Mouse (Mus musculus): ENCODE data around the gene Rnf138rt1.

DNA sequence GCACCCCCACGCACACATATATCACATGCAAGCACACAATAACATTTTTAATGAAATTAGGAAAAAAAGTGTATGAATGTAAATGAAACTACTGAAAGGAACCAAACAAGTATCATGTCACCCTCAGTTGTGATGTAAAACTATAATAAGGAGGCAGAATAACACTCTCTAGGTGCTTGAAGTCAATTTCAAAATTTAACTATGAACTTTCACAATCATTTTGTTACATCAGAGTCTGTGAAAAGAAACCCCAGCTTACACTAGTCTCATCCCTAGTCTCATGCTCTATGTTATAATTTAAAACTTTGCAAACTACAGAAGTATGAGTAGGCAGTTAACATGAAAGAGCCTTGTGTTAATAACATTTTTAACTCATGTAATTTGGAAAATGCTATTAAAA lies 27.0 kb downstream of the Rnf138rt1 start:
- no peak for TF ChIP-seq CTCF (IDR thresholded peaks at IDR 0.05; ENCODE audit: low read depth)
- TF ChIP-seq EP300 (IDR thresholded peaks at IDR 0.05; ENCODE audit: low read depth) = no peak
